Mouse (Mus musculus) midbrain, postnatal 0 days (tissue): ENCODE data around the gene Atp5b. TPM values are rescaled to one million over a fixed set of nuclear protein-coding genes. Genes with fewer than 3 reads are reported as not detected.
"Not testable (repeated sequence)": the region's sequence is repeated elsewhere in the genome, so short reads cannot be mapped to it uniquely, and the experiment has no call there.

Source experiments
- ATAC-seq: fragments of 200-750 bp; cut with Nextera tagmentation; 2 replicates; pipeline ENCODE4 v1.8.0; 2017; ENCODE audit warnings: moderate number of reproducible peaks, mild to moderate bottlenecking, moderate TSS enrichment, moderate library complexity; ENCODE audit not compliant: low FRiP score
- DNase-seq: peaks from one replicate; pipeline ENCODE4 v3.0.0-alpha.2; 2015; ENCODE audit warnings: low spot score
- H3K27ac ChIP-seq: fragments of 300-500 bp; sonication (generic); 2 replicates; pipeline ENCODE4 v1.5.1; 2014; ENCODE audit warnings: low read depth, mild to moderate bottlenecking, low read length, mixed read lengths
- H3K27me3 ChIP-seq: fragments of 300-500 bp; sonication (generic); 2 replicates; pipeline ENCODE4 v1.6.1; 2014; ENCODE audit warnings: low read length, control low read depth, mixed read lengths; ENCODE audit not compliant: insufficient read depth
- H3K36me3 ChIP-seq: fragments of 300-500 bp; sonication (generic); 2 replicates; pipeline ENCODE4 v1.6.1; 2014; ENCODE audit warnings: low read length, control low read depth, mixed read lengths; ENCODE audit not compliant: insufficient read depth
- H3K4me1 ChIP-seq: fragments of 300-500 bp; sonication (generic); 2 replicates; pipeline ENCODE4 v1.6.1; 2014; ENCODE audit warnings: mild to moderate bottlenecking, control low read depth, antibody characterized with exemption, low read length, mixed read lengths; ENCODE audit not compliant: insufficient read depth
- H3K4me2 ChIP-seq: fragments of 300-500 bp; sonication (generic); 2 replicates; pipeline ENCODE4 v1.6.1; 2014; ENCODE audit warnings: low read depth, mild to moderate bottlenecking, low read length, mixed read lengths; ENCODE audit not compliant: poor library complexity, severe bottlenecking
- H3K4me3 ChIP-seq: fragments of 300-500 bp; sonication (generic); 2 replicates; pipeline ENCODE4 v1.5.1; 2014; ENCODE audit warnings: low read depth, mild to moderate bottlenecking, low read length, moderate library complexity
- H3K9ac ChIP-seq: fragments of 300-500 bp; sonication (generic); replicated peaks from 2 replicates; pipeline ENCODE4 v1.6.1; 2014; ENCODE audit warnings: mild to moderate bottlenecking, low read length, moderate library complexity, mixed read lengths; ENCODE audit not compliant: poor library complexity, severe bottlenecking
- H3K9me3 ChIP-seq: fragments of 300-500 bp; sonication (generic); 2 replicates; pipeline ENCODE4 v1.6.1; 2016; ENCODE audit warnings: low read length, control low read depth
- CTCF ChIP-seq: IDR thresholded peaks from 2 replicates; pipeline ENCODE4 v1.5.1; 2016; ENCODE audit warnings: antibody characterized with exemption, mild to moderate bottlenecking
- WGBS: fragments of 180-500 bp; shearing (Covaris S2); extraction: QIAGEN DNeasy Blood & Tissue Kit; methylation state at CpG from one replicate; pipeline ENCODE4 v1.1.7; 2014; 5-methylcytosine and 5-hydroxymethylcytosine counted together
- polyA plus RNA-seq: library from polyadenylated mRNA; unstranded; fragments of >200 nt; fragmentation: Nextera tagmentation; extraction: Ambion mirVana; gene quantifications from 2 replicates; pipeline ENCODE4 v1.2.1, GENCODE M21; 2015
- total RNA-seq: library from RNA; depleted of rRNA; stranded (reverse); fragments of >200 nt; gene quantifications from 2 replicates; pipeline ENCODE4 v1.2.3, GENCODE M21; 2014

Gene Atp5b
- total and polyA plus RNA-seq, 2 experiments from 2014 or later, result 2,103 to 6,126 TPM

DNA sequence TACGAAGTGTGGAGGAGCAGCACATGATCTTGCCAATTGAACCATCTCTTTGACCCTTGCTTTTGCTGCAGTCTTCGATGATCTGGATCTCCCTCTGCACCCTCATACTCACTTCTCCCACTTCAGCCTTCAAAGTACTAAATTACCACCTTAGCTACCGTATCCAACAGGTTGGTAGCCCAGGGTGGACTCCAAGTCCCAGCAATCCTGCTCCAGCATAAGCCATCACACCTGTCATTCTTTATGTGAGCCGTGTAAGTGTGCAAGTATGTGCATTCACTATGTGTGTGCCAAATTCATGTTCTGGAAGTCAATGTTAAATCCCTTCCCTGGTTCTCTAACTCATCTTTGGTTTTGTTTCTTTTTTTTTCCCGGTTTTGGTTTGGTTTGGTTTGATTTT, 31.5 kb upstream of the Atp5b start:
- 98% methylated on average over 5 of the region's 5 CpGs for WGBS
- Histone ChIP-seq H3K4me2 (no peak overlapping the region), H3K4me3 (no peak overlapping the region), H3K27ac (no peak overlapping the region), H3K36me3 (peaks cover 18% of the 10 kb centered on the region), H3K9me3 (no peaks in the 10 kb centered on the region), H3K9ac (no peak overlapping the region), H3K4me1 (no peaks in the 10 kb centered on the region), H3K27me3 (no peaks in the 10 kb centered on the region)
- no peak for TF ChIP-seq CTCF
- DNase-seq, result no peak
- ATAC-seq, result no peak

- ATAC-seq, result not testable (repeated sequence)
- 0 out of 2 replicates have a peak, but pooled peaks have one; percentile 11 for TF ChIP-seq CTCF
These were observed 30.9 kb upstream of the Atp5b start for GRCm38 (mm10) chr10:128052136-128052535.

DNA sequence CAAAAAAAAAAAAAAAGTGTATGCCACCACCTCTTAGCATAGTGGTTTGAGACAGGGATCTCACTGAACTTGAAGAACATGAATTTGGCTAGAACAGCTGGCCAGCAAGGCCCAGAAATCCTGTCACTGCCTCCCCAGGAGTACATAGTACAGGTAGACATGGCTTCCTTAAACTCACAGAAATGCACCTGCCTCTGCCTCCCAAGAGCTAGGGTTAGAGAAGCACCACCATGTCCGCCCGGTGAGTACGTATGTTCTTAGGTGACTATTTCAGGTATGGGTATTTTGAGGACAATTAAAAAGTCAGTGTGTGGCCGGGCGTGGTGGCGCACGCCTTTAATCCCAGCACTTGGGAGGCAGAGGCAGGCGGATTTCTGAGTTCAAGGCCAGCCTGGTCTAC, 30.1 kb upstream of the Atp5b start:
- ATAC-seq (no peak), DNase-seq (no peak)
- Histone ChIP-seq H3K27ac (no peak overlapping the region), H3K4me3 (no peak overlapping the region), H3K9ac (no peak overlapping the region), H3K9me3 (no peaks in the 10 kb centered on the region), H3K27me3 (no peaks in the 10 kb centered on the region), H3K36me3 (peaks cover 14% of the 10 kb centered on the region), H3K4me1 (0 out of 2 replicates have a peak, but pooled peaks cover 4% of the 10 kb centered on the region), H3K4me2 (no peak overlapping the region)
- WGBS, result 92% methylated on average over 8 of the region's 8 CpGs
- no peak for TF ChIP-seq CTCF

More at GRCm38 (mm10) chr10:128052136-128052535, 30.9 kb upstream of the Atp5b start:
- not testable (repeated sequence) for H3K27me3 ChIP-seq, H3K4me1 ChIP-seq, H3K4me2 ChIP-seq, H3K9ac ChIP-seq, DNase-seq, H3K9me3 ChIP-seq, H3K4me3 ChIP-seq, H3K27ac ChIP-seq
- H3K36me3 ChIP-seq, result peaks cover 16% of the 10 kb centered on the region
- 100% methylated on average over 1 of the region's 2 CpGs for WGBS

GRCm38 (mm10) chr10:128058184-128058583, 24.9 kb upstream of the Atp5b start:
- ATAC-seq, result peak; percentile 35
- peak; percentile 46 for DNase-seq
- Histone ChIP-seq H3K4me1 (peaks cover 11% of the 10 kb centered on the region; the same call in 1 of the 2 replicates), H3K36me3 (no peaks in the 10 kb centered on the region), H3K27me3 (no peaks in the 10 kb centered on the region), H3K27ac (peak overlapping the region; percentile 97), H3K4me3 (peak overlapping the region; percentile 65), H3K4me2 (peak overlapping the region; percentile 69), H3K9ac (peak overlapping the region; percentile 76), H3K9me3 (no peaks in the 10 kb centered on the region)
- WGBS, result 0% methylated on average over 18 of the region's 18 CpGs
- TF ChIP-seq CTCF, result 0 out of 2 replicates have a peak, but pooled peaks have one; percentile 15

DNA sequence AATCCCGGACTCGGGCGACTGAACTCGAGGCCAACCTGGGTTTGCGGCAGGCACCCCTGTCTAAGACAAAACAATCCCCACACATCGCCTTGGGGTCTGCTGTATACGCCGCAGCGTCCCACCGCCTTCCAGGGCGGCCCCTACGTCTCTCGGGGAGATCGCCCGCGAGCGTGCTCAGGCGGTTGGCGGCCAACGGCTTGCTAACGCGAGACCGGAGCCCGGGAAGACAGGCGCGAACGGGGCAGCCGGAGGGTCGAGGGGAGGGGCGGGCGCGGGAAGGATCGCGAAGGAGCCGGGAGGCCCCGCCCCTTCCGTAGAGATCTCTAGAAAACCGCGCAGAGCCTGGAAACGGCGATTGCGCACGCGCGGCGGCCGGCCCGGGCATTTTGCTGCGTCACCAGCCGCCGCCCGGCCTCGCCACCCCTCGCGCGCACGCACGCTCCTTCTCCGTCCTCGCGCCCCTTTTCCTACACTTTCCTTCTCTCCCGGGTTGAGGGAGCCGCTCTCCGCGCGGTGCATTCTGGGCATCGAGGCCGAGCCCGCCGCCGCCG, 24.4 kb upstream of the Atp5b start, which contains the start of gene Ptges3:
Gene Ptges3 (plus strand): TSS at position 354 of the 551 bp plus-strand sequence.
- ATAC-seq (peak; percentile 92), DNase-seq (peak; percentile 98)
- Histone ChIP-seq H3K4me2 (peak within 1 kb of the TSS; percentile 69), H3K4me1 (peaks cover 11% of the 10 kb centered on the region; the same call in 1 of the 2 replicates), H3K9ac (peak within 1 kb of the TSS; percentile 86), H3K27ac (peak within 1 kb of the TSS; percentile 97), H3K9me3 (no peaks in the 10 kb centered on the region), H3K36me3 (no peaks in the 10 kb centered on the region), H3K27me3 (no peaks in the 10 kb centered on the region), H3K4me3 (peak within 1 kb of the TSS; percentile 65)
- under 1% methylated on average over 57 of the region's 72 CpGs for WGBS
- TF ChIP-seq CTCF, result no peak

DNA sequence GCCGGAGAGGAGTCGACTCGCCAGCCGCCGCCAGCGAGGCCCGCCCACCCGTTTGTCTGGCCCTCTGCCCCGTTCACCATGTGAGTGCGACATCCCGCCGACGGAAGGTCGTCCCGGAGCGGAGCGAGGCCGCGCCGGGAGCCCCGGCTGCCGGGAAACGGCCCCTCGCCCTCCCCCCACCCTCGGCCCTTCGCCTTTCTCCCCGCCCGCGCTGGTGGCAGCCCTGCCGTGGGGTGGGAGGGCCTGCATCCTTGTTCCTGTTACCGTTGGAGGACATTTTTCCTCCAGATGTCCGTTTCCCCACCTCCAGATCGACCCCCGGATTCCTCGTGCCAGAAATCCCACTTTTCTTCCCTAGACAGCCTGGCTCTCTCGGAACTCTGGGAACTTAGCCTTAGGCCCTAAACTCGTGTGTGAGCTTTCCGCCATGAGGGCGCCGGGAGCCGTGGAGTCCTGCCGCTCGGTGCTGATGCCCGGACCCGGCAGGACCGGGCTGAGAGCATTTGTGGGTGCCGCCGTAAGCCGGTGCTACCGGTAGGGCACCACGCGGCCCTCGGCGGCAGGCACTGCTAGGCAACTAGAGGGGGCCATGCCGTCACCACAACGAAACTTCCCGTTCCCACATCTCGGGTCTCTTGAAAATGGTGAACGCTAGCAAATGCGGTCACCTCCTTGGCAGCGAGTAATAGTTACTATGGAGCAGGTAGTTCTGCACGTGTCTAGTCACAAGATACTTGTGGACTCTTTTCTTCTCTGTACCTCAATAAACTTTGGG, 23.7 kb upstream of the Atp5b start:
- TF ChIP-seq CTCF, result no peak; the same call in 1 of the 2 replicates
- ATAC-seq (peak; percentile 73), DNase-seq (peak; percentile 57)
- Histone ChIP-seq H3K9ac (peak overlapping the region; percentile 86), H3K4me1 (peaks cover 11% of the 10 kb centered on the region; the same call in 1 of the 2 replicates), H3K9me3 (no peaks in the 10 kb centered on the region), H3K27me3 (no peaks in the 10 kb centered on the region), H3K27ac (peak overlapping the region; percentile 97), H3K4me3 (peak overlapping the region; percentile 65), H3K36me3 (0 out of 2 replicates have a peak, but pooled peaks cover 3% of the 10 kb centered on the region), H3K4me2 (peak overlapping the region; percentile 69)
- WGBS, result 0% methylated on average over 32 of the region's 62 CpGs
